Mouse (Mus musculus): ENCODE results near the gene Gprasp2.
"Not testable (repeated sequence)": the region's sequence is repeated elsewhere in the genome, so short reads cannot be mapped to it uniquely, and the experiment has no call there.

- TF ChIP-seq POLR2A (IDR thresholded peaks at IDR 0.05; ENCODE audit: borderline replicate concordance, extremely low read depth, low read depth, low read length); CTCF (IDR thresholded peaks at IDR 0.05; ENCODE audit: insufficient read depth, low read length): not testable (repeated sequence)
These were observed 860 bp downstream of the Gprasp2 start for GRCm38 (mm10) chrX:135839397-135840391.

Data from lung, adult 2 months (tissue).